Mouse (Mus musculus) adrenal gland, postnatal 4 days (tissue): ENCODE results near the gene Mmrn2. TPM values are rescaled to one million over a fixed set of nuclear protein-coding genes. Genes with fewer than 3 reads are reported as not detected.
"Not testable (repeated sequence)": the region's sequence is repeated elsewhere in the genome, so short reads cannot be mapped to it uniquely, and the experiment has no call there.

Source experiments
- DNase-seq, 2 experiments: peaks; one replicate each; pipeline ENCODE4 v3.0.0; 2021 to 2022; ENCODE audit warnings: low spot score in 2 of 2, mixed read lengths in 2 of 2
- total RNA-seq, 2 experiments: library from RNA; stranded (reverse); gene quantifications; 2 replicates each; pipeline ENCODE4 v1.2.3; 2021

Gene Mmrn2
- total RNA-seq, 2 experiments from 2014 or later: 26.0 to 28.3 TPM

DNA sequence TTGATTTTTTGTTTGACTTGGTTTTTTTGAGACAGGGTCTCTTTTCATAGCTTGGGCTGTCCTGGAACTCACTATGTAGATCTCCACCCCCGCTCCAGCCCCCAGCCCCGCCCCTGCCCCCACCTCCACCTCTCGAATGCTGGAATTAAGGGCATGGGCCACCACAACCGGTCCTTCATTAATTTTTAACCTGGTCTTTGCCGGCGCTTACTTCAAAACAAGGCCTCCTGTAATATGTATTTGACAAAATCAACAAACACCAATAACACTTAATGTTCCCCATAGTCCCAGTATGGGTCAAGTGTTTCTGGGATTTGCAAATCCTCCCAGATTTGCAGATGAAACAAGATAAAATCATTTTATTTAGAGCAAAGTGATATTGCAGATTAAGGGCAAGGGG lies 15.0 kb upstream of the Mmrn2 start:
- no peak for DNase-seq

DNA sequence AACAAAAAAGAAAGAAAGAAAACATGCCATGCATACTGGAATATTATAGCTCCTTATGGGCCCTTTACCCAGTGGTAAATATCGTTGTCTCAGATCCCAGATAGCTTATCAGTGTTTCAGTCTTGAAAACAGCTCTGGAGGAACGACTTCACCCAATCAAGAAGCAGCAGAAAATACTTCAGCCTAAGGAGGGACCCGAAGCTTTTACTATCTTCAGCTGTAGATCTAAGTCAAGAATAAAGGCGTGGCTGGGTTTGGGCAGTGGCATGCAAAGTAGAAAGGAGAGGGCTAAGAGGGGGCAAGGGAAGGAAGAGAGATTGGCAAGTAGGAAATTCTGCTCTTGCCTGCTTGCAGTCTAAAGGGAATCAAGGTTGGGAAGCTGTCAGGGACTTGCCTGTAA lies 13.1 kb upstream of the Mmrn2 start:
- DNase-seq: no peak

DNA sequence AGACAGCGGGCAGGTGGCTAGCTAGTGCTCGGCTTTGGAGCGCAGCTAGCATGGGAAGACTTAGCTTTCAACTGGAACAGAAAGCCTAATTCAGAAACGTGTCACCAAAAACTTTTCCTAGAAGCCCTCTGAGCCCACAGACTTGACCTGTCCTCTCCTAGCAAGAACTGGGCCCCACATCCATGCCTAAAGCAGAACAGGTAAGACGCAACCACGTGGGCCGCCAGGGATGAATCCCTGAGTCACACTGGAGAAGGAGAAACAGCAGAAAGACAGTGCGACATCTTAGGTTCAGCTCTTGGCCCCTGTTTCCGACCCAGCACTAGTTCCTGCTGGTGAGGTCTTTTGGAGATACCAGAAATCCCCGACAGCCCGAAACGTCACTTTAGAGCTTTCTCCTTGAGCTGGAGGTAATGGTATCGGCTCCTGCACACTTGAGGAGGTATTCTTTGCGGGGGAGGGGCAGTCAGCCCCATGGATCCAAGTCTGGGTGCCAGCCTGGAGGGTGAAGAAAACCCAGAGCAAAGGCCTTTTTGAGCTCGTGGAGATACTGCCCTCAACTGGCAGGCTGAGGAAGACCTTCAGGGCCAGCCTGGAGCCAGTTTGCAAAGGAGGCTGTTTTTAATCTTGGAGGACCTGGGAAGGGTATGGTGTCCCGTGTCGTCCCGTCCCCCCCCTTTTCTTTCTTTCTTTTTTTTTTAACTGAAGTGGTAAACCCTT lies 12.4 kb upstream of the Mmrn2 start:
- DNase-seq: peak in 1 of 2 experiments; percentile 52

DNA sequence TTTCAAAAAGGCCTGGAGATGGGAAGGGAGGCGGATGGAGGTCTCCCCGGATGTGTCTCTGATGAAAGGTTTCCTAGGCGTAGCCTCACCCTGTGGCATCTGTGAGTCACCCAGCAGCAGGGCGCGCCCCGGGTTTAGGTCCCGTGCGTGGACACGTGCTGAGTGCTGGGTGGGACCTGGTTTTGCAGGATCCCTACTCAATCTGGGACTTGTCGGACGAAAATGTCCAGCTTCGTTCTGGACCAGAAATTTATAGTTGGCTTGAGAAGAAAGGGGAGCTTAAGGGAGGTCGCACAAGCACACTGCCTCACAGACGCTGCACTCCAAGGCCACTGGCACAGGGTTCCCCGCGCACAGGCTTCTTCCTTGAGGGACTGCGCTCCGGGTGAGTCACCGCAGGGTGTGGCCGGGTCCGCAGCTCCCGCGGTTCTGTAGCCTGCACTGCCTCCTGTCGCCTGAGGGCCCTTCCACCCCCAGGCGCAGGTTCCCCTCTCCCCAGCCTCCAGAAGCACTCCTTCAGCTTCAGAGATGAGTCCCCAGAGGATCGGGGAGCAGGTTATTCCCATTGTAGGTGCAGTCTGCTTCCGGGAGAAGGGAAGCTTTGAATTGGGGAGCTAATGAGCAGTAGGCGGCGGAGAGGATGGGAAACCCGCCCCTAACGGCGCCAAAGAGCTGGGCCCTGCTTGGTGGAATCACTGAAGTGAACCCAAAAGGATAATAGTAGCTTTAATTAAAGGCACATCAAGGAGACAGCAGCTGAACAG lies 11.6 kb upstream of the Mmrn2 start:
- peak in 1 of 2 experiments; percentile 44 for DNase-seq

DNA sequence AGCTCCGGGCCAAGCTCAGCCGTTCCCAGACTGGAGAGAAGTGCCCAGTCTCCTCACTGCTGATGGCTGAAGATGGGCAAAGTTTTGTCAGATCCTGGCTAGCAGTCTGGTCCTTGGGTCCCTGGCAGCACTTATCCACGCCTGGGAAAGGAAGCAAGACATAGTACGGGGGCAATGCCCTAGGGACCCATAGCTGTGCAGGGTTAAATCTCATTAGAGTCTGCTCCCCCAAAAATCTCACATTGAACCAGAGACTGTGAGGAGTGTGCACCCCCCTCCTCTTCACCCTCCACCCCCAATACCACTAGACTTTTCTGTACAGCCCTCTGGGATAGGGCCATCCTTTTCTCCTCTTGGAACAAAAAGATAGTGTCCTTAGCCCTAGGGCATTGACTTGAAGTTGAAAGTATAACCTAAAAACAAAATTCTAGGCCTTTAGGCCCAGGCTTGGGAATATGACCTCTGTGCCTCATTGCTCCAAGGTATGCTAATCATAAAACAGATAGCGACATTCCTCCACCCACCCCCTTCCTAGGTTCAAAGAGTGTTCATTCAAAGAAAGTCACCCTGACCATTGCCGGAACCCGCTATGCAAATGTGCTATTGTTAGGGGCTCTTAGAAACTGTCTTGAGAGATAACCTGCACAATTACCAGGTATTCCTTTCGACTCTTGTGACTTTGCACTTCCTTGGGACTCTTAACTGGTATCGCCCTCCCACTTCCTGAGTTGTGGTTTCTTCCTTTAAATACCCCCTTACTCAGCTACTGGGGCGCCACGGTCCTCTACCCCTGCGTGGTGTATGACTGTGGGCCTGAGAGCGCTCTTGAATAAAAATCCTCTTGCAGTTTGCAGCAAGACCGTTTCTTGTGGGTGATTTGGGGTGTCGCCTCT lies 10.8 kb upstream of the Mmrn2 start:
- not testable (repeated sequence) for DNase-seq

DNA sequence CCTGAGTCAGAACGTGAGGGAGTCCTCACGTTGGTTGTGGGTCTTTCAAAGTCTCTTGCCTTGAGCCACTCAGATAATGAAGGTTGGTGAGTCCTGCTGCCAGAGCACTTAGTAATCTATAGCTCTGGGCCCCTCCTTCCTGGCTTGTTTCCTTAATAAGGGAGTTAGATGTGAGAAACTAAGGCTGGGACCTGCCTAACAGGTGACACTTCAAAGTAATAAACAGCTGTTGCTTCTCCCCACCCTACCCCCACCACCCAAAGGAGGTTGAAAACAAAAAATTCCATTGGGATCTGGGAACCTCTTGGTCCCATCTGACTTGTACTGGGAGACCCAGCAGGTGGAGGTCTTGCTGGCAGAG lies 10.1 kb upstream of the Mmrn2 start:
- no peak for DNase-seq

DNA sequence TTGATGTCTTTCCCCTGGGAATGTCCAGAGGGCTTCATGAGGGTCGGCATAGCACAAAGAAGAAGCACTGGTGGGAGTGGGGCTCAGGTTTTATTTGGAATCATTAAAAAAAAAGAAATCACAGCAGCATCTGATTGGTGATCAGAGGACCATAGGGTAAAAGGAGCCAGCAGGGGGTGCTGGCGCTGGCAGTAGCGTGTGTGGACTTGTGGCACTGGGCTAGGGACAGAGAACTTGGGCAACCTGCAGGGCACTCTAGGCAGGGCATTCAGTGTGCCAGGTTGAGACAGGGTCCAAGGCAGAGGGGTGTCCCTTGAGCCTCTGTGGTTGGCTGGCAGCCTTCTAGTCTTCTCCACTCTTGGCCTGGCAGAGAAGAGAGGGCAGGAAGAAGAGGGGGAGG lies 5.1 kb upstream of the Mmrn2 start:
- DNase-seq: no peak

DNA sequence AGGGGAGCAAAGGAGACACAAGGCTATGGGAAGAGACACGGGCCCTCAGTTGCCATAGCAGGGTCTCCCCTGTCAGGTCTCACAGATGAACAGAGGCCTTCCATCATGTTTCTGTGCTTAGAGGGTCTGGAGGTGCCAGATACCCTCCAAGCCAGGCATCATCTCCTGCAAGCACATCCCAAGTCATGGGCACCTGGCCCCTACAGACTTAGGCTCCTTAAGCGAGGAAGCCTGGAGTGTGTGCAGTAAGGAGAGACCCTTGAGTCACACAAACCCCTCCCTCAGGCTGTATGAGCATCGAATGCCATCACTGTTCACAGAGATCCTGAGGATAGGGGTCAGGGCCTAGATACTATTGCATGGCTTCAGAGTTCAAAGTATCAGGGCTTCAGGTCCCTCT lies 4.3 kb upstream of the Mmrn2 start:
- DNase-seq: no peak

DNA sequence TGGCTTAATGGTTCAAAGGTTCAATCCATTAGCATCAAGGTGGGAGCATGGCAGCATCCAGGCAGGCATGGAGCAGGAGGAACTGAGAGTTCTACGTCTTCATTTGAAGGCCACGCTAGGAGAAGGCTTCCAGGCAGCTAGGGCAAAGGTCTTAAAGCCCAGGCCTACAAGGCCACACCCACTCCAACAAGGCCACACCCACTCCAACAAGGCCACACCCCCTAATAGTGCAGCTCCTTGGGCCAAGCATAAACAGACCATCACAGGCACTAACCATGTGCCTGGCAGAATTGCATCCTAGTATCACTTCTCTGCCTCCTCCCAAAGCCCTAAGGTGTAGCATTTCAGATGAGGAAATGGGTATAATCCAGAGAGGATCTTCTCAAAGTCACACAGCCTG lies 3.5 kb upstream of the Mmrn2 start:
- no peak for DNase-seq

DNA sequence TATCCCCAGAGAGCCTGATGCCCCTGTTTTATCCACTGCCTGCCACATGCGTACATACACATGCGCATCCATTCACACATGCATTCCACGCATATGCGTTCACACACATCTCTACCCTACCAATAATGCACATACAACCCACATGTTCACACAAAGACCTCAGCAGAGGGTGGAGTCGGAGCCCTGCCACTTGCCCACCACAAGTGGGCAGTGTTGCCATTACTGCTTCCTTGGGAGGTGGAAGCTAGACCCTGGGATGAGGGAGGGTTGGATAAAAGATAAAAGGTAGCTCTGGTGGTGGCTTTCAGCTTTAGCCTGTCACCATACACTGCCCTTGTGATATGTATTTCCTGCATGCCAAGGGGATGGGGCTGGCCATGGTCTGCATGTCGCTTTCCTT lies 2.6 kb upstream of the Mmrn2 start:
- peak in 1 of 2 experiments; percentile 36 for DNase-seq

DNA sequence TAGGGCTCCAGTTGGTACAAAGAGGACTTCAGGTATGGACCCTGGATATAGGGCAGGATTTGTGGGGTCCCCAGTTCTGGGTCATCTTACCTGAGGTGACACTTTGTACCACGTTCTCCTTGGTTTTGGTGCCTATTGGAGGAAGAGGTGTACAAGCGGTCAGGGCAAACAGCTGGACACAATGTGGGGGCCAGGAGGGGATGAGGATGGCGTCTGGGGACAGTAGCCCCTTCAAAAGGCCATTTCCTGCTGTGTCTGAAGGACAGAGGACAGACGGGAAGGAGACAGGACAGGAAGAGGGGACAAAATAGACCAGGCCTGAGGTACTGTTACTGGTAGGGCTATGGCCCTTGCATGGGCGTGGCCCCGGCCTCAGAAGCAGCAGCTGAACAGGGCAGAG lies 1.7 kb upstream of the Mmrn2 start:
- DNase-seq: no peak

DNA sequence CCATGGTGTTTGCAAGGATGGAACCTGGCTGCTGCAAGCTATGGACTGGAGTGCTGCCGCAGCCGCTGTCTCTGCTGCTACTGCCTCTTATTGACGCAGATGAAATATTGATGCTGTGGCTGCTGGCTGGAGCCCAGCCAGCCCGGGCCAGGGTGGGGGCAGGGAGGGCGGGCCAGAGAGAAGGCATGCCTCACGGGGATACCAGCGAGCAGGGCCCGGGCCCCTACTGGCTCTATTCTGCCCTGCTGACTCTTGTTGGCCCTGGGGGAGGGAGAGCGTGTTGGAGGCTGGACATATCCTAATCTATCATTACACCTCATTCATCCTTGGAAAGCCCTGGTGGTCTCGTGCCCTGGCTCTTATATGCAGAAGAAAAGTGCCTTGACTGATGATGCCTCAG lies 688 bp upstream of the Mmrn2 start, which contains the start of gene Sncg:
Sncg (minus strand) TSS at position 213 of the 400 bp plus-strand sequence.
- no peak for DNase-seq

DNA sequence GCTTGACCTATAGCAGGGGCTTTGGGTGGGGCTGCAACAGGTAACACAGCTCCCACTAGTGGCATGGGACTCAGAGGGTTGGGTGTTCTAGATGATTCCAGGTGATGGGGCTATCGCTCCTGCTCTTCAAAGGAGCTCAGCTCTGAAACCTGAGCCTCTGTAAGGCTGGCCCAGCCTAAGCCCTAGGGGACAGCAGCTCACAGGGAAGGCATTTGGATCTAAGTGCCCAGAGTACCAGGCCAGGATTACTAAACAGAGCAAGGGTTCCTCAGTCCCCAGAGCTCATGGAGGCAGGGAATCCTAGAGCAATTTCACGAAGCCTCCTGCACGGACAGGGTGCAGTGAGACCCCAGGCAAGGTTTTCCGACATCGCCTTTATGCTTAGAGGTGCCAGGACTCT lies 676 bp downstream of the Mmrn2 start:
- no peak for DNase-seq

DNA sequence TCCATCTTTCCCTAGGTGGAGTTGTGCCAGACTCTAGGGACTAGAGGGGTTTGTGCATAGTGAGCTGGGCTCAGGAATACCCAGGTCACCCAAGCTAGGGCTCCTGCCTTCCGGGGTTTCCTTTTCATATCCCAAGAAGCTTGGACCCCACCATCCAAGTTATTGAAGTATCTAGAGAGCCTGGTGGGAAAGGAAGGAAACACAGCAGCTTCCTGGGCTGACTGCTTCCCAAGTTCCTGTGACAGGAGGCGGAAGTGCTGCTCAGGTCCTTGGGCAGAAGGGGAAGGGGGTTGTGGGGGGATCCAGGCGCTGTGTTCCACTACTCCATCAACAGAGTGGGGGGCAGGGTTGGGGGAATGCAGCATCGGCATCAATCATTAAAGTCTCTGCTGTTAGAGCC lies 1.9 kb downstream of the Mmrn2 start:
- no peak for DNase-seq

DNA sequence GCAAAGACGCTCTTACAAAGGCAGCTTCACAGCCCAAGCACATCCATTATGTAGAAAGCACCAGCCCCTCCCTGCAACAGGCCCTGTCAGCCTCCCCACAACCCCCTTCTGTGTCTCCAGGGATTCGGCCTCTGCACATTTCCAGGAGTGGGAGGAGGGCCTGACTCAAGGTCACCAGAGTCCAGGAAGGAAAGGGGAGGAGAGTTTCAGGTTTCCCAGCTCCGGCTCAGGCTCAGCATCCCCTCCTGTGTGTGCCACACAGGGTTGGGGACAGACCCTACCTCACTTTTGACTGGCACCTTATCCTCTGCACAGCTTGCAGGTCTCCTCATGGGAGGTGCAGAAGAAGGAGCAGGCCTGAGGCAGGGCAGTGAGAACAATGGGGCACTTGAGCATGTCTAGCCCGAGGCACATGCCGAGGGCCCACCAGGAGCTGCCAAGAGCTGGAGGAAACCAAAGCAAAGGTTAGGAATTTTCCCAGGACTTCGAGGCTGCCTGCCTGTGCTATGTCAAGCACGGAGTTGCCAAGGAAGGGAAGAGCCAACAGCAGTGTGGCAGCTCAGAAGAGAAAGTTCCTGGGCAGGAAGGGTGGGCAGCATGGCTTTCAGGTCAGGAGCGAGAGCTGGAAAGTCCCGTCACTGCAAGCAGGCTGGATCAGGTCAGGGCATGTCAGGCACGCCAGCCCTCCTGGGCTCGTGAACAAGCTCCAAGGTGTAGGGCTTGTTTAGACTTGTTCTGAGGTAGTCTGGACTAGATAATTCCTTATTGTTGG lies 3.5 kb downstream of the Mmrn2 start:
- peak in 1 of 2 experiments; percentile 29 for DNase-seq

DNA sequence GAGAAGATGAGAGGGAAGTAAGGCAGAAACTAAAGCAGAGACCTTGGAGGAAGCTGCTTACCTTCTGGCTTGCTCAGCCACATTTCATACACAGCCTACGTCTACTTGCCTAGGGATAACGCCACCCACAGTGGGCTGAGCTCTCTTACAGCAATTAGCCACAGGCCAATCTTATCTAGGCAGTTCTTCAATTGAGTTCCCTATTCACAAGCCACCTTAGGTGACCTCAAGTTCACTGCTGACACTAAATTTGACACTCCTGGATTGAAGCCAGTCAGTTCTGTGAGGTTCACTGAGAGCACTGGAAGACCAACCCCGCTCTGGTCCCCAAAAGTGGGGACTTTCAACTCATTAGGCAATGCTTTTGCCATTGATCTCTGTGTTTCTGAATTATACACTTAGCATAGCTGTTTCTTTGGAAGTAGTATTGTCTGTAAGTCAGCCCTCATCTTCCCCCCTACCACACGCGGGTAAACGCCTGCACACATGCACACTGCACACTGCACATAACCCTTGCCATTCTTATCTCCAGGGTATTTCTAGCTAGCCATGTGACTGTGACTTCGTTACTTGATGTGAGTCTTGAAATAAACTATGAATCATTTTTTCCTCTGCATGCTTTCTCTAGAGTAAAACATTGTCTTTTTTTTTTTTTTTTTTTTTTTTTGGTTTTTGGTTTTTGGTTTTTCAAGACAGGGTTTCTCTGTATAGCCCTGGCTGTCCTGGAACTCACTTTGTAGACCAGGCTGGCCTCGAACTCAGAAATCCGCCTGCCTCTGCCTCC lies 7.8 kb downstream of the Mmrn2 start:
- no peak for DNase-seq

DNA sequence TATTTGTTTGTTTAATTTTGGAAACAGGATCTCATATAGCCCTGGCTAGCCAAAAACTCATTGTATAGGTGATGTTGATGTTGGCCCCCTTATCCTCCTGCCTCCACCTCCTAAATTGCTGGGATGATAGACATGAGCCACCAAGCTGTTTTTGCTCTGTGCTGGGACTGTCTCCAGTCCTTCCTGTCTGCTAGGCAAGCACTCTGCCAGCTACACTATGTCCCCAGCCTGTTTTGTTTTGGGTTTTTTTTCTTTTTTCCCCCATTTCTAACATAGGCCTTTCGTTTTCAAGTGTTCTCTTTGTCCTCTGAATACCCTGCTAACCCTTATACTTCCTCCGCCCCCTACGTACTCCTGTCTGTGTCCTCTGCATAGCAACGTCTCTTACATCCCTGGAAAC lies 18.0 kb downstream of the Mmrn2 start:
- no peak for DNase-seq

DNA sequence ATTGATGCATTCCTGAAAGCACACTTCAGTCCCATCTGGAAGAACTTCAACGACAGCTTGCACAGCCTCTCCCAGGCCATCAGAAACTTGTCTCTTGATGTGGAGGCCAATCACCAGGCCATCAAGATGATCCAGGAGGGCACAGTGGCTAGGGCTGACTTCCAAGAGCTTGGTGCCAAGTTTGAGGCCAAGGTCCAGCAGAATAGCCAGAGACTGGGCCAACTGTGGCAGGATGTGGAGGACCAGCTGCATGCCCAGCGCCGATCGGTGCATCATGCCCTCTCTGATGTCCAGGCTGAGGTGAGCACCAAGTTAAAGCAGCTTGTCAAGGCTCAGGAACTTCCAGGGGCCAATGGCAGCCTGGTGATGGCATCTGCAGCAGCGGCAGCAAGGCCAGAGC lies 22.6 kb downstream of the Mmrn2 start:
- DNase-seq: no peak

DNA sequence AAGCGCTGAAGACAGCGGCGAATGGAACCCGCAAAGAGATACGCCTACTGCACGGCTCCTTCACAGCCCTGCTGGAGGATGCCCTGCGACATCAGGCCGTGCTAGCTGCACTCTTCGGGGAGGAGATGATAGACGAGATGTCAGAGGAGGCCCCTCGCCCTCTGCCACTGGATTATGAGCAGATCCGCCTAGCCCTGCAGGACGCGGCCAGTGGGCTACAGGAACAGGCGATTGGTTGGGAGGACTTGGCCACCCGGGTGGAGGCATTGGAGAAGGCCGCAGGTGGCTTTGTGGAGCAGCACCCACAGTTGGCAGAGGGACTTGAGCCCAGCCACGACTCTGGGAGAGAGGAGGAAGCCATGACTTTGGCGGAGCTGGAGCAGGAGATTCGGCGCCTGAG lies 23.6 kb downstream of the Mmrn2 start:
- no peak for DNase-seq

DNA sequence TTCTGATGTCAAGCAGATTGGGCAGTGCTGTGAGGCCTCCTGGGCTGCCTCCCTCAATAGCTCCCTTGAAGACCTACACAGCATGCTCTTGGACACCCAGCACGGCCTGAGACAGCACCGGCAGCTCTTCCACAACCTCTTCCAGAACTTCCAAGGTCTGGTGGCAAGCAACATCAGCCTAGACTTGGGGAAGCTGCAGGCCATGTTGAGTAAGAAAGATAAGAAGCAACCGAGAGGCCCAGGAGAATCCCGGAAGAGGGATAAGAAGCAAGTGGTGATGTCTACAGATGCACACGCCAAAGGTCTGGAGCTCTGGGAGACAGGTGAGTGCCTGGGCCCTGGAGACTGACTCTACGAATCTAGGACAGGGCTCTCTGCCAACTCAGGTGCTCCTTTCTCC lies 24.0 kb downstream of the Mmrn2 start:
- no peak for DNase-seq
